Mouse (Mus musculus) embryonic fibroblast, embryonic 13.5 days (primary cell): ENCODE results near the gene Adgra3.

Experiments
- CTCF ChIP-seq: IDR thresholded peaks from 2 replicates; pipeline ENCODE4 v1.5.1; 2011; ENCODE audit warnings: mild to moderate bottlenecking, control low read depth, low read length, moderate library complexity, borderline replicate concordance; ENCODE audit not compliant: insufficient read depth
- POLR2A ChIP-seq: IDR thresholded peaks from 2 replicates; pipeline ENCODE4 v1.6.1; 2011; ENCODE audit warnings: low read depth, mild to moderate bottlenecking, control low read depth, low read length, moderate library complexity

DNA sequence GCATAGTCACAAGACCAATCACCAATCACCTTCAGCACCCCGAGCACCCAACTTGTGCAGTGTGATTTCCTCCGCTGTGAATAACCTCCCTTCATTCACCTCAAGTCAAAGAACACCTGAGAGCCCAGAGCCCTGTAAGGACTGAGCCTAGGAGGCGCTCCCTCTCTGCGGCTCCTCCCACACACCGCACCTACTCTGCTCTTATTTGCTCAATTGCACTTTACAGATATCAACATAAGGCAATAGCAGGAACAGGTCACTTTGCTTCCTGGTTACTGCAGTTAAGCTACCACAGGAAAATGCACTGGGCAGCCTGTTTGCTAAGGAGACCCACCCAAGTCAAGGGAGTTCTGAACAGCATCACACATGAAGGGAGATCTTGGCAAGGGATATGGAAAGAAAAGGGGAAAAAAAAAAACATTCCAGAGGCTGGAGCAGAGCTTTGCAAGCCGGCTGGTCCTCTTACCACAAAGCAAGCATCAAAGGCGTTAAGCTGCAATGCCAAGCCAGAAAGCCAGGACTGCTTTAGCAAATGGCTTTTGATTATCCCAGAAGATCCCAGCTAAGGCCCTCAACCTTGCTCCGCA, 68.0 kb downstream of the Adgra3 start:
- no peak for TF ChIP-seq CTCF
- no peak for TF ChIP-seq POLR2A
